Mouse (Mus musculus) adrenal gland (tissue): Measurements from ENCODE around the gene Zfp354c.

Experiments
- intact Hi-C: fragments of 180-260 bp; cut with DNase I; formaldehyde crosslinking; loops from one replicate; pipeline ENCODE4 v1.15.1; 2025
- long read RNA-seq, 2 experiments: library from polyadenylated mRNA; unstranded; transcript quantifications; one replicate each; pipeline ENCODE4 v2.0.0; 2020; ENCODE audit warnings: borderline replicate concordance in 1 of 2; ENCODE audit not compliant: insufficient replicate concordance in 1 of 2

Zfp354c gene
- long read RNA-seq, experiment 1, result 0 reads
- long read RNA-seq, experiment 2, result 0 reads

DNA sequence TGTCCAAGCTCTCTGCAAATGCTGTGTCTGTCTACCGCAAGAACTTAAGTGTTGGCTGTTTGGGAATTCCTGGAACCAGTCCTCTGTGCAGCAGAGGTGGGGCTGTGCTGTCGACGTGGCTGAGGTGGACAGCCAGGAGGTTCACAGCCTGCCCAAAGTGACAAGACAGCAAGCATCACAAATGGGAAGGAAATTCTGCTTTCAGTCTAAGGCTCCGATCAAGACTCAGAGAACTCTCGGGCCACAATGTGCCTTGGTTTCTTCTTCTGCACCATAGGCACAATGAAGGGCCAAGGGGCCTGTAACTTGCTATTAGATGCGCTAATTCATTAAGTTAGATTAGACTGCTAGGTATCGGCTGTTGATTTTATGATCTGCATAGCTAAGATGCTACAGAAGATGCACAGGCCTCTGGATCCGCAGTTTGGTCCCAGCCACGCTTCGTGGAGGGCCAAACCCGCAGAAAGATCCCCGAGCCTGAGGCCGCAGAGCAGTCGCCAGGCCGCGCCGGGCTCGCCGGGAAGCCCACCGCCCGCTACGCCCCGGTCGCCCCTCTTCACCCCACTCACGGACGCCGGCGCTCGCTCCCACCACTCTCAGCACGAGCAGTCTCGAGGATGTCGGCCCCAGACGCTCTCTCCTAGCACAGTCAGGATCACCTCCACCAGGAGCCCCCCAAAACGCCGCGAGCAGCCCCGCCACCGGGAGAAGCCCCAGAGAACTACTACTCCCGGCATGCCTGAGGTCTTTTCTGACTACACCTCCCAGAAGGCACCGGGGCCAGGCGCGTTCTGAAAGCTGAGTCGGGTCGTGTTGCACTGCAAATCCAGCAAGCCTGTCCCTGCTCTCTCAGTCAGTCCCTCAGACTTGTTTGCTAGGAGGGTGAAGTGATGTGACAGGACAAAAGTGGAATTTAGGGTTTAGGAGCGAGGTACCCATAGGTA lies at the start of gene Zfp354c:
Gene Zfp354c, minus strand, starts transcription at position 715 of the 944 bp plus-strand sequence.
- intact Hi-C loops, result loop anchor here (10.0 kb wide), 1 partner anchor 228 kb away; the partner anchor contains the start of gene Zfp354a

DNA sequence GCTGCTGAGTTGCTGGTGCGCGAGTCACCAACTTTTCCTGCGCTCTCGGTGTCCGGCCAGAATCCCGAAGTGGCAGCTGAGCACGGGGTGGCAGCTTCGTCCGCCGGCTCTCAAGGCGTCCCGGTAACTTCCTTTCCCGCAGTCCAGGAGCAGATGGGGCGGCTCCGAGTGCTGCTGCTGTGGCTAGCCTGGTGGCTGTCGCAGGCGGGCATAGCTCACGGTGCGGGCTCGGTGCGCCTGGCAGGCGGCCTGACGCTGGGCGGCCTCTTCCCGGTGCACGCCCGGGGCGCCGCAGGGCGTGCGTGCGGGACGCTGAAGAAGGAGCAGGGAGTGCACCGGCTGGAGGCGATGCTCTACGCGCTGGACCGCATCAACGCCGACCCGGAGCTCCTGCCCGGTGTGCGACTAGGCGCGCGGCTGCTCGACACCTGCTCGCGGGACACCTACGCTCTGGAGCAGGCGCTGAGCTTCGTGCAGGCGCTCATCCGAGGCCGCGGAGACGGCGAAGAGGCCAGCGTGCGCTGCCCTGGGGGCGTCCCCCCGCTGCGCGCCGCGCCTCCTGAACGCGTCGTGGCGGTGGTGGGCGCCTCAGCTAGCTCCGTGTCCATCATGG lies 23.6 kb upstream of the Zfp354c start:
- intact Hi-C loops, result no loop called here

DNA sequence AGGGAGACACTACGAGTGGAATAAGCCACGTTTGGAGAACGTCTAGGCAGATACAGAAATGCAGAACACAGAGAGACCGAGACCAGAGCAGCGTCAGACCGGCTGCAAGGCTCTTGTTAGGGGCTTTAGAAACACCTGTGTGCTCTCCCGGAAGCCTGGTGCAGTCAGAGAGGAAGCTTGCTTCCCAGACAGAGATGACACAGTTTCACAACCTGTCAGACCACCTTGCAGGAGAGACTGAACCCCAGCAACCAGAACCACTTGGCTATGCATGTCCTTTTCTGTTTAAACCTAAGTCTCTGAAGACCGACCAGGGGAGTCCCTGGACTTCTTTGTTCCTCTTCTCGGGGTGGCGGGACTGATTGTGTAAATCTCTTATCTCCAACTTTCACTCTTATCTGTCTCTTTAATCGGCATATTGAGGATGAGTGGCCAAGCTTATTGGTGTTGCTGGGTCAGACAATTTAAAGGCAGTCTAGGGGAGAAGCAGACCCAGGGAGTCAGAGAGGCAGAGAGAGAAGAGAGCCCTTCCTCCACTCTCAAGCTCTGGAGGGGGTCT lies 22.7 kb upstream of the Zfp354c start, which contains the start of gene Grm6:
Gene Grm6, plus strand, starts transcription at position 509 of the 559 bp plus-strand sequence.
- intact Hi-C loops, result no loop called here

DNA sequence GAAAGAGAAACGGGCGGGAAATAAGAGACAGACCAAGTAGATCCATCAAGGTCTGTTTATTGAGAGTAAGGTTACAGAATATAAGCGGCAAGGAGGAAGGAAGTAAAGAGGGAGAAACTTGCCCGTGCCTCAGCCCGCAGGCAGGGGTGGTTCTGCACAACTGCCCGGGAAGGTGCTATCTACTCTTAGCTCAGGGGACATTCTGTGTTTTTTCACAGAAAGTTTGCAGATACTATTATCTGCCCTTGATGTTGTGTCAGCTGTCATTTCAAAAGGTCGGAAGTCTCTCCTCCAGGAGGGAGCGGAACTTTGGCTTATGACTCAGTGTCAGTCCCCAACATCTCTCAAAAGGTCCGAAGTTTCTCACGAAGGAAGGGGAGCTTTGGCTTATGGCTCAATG lies 21.8 kb upstream of the Zfp354c start:
- intact Hi-C loops, result no loop called here

DNA sequence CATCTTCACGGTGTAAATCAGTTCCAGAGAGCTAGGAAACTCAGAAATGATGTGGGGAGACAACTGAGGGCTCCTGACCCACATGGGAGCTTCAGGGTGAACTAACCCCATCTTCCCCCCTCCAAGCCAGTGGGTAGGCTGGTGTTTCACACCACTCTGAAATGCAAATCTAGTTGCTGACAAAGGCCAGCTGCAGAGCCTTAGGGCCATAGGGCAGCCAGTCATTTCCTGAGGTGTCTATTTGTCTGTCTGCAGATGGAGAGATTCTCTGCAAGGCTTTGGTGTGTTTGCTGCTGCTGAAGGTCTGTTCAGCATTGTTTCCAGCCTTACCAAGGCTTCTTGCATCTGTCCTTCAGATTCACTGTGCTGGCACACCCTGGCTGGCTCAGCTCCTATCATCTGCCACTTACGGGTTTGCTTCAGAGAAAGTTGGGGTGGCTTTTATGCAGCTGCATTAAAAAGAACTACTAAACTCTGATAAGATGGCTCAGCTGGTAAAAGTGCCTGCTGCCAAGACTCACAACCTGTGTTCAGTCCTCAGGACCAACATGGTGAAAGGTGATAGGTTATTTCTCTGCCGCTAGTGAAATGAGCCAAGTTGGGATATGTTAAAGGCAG lies 21.1 kb upstream of the Zfp354c start:
- intact Hi-C loops, result no loop called here

DNA sequence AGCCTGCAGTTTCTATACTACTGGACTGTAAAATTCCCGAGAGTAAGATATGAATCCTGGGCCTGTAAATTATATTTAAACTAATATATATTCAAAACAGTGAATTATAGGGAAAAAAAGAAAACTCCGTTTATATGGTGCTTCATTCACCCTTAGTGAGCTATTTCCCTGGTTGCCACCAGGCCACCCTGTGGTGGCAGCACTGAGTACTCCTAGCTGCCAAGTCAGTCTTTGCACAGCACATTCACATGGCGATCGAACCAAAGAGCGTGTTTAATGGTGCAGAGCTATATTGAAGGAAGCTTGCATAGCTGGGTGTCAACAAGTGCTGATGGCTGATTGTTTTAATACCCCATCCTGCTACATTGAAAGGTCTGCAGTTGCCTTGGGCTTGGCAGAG lies 19.5 kb upstream of the Zfp354c start:
- intact Hi-C loops, result no loop called here

DNA sequence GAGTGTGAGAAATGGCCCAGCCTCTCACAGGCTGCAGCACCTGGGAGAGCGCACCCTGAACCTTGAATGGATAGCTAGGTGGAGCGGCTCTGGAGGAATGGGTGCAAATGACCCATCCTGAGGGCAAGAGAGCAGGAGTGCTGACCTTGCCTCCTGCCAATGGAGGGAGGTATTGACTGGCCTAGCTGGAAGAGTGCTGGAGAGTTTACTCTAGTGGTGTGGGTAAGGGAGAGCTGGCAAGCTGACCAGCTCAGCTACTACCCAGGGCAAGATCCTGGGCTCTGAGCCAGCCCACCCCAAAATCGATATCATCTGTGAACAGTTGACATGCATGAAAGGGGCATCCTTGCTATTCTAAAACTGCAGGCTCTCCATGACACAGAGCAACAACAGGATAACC lies 18.4 kb upstream of the Zfp354c start:
- intact Hi-C loops, result no loop called here

DNA sequence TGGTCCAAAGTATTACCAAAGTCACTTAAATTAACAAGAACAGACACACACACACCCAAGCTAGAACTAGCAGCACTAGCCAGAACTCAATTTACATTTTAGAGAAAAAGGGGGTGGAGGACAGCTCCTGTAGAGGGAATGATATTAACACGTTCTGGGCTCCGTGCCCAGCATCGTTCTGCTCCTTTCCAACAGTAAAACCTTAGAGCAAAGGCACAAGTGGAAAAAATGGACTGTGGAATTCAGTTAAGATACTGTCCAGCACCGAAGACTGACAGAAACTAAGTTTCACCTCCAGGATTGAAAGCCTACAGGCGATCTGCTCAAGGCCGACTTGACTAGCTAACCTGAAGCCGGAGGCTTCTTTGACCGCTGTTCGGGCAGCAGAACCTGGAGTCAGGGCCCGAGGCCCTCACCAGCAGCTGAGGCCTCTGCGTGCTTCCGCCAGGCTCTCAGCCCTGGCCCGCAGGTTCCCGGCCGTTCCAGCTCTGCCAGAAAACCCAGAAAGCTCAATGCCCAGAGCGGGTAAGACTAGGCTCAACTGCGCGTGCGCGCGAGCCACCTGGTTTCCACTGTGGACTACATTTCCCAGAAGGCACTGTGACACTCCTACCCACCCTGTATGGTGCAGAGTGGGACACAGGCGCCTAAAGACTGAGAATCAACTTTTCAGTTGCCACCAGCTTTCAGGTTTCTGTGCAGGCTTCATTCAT lies 13.7 kb upstream of the Zfp354c start, which contains the start of gene Zfp879:
Gene Zfp879, minus strand, starts transcription at position 530 of the 713 bp plus-strand sequence.
- intact Hi-C loops, result no loop called here

DNA sequence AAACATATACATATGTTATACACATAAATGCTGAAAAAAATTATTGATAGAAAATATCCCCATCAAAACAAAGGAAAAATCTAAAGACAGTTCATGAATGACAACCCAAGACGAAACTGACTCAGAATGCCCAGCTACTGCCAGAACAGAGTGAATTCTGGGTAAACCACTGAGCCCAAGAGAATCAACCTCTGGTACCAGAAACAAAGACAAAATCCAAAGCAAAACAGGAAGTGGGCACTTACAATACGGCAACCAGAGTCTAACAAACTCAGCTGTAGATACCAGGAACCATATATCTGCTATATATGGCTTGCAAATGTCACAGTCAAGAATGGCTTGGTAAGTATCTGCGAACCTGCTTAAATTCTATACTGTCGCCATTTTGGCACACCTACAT lies 8.2 kb upstream of the Zfp354c start:
- intact Hi-C loops, result no loop called here

DNA sequence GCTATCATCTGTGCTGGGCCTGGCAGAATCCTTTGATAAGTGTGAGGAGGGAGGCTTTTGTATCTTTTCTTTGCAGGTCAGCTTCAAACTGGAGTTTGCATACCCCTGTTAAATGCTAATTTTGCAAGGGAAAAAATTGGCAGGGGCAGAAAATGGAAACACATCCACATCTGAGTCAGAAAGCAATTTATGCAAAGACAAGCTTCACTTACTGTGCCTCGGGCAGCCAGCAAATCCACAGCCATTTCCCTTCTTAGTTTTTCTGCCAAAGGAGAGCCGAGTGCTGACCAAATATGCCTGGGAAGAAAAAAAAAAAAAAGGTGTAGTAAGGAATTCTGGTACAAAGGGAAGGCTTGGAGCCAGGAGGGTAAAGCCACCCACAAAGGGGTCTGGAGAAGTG lies 1.3 kb downstream of the Zfp354c start:
- intact Hi-C loops, result loop anchor here (10.0 kb wide), 1 partner anchor 229 kb away; the partner anchor contains the start of gene Zfp354a

DNA sequence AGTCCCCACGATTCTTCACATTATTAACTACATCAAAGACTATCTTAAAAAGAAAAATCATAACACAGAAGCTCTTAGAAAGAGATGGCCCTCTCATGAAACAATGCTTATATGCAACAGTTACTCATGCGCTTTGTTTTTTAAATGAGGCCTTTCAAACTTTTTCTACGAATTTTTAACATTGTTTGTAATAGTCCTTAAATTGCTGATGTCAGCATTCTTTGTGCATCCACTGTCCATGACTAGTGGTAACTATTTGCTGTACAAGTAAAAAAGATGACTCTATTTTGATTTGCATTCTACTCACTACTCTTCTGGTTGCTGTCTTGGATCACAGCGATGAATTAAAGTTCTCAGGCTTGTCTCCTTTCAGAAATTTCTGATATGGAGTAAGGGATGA lies 13.3 kb downstream of the Zfp354c start:
- intact Hi-C loops, result no loop called here

DNA sequence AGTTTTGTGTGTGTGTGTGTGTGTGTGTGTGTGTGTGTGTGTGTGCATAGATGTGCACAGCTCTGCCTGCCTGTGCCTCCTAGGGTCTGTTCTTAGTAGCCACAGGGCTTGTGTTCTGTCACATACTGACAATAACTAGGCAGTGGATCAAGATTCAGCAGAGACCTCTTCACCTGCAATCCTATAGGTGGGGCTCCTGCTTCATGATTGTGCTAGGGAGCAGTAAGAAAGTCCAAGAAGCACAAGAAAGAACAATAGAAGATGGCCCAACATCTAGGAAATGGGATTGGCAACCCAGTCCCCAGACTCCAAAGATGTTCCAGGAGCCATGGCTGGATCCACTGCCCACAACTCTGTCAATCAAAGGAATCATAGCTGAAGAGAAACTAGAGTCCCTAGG lies 28.7 kb downstream of the Zfp354c start:
- intact Hi-C loops, result no loop called here

DNA sequence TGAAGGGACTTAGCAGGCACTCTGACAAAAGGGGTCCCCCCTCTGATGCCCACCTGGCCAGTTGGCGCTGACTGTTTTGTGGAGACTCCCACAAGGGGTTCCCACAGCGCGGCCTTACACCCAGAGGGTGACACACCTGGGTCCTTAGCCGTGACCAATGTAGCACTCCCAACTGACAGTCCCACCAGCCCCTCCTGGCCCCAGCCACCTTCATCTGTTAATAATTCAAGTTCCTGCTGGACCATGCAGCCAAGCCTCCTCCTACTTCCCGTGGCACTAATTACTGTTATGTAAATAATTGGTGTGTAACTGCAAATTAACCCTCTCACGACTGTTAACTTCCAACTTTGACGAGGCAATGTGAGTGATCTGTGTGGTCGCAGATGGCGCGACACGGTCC lies 29.9 kb downstream of the Zfp354c start:
- intact Hi-C loops, result no loop called here

DNA sequence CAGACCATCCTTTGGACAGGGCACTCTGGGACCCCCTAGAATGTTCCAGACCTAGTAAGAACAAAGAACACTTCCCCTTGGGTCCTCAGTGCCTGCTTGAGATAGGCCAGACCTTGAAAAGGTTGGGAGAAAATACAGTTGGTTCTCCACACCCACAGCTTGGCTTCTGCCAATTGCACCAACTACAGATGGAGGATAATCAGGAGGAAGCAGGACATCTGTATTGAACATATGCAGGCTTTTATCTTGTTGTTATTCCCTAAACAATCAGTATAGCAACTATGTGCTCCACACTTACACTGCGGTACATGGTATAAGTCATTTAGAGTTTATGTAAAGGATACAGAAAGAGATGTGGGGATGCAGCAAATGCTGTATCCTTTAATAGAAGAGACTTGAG lies 56.5 kb downstream of the Zfp354c start:
- intact Hi-C loops, result no loop called here

DNA sequence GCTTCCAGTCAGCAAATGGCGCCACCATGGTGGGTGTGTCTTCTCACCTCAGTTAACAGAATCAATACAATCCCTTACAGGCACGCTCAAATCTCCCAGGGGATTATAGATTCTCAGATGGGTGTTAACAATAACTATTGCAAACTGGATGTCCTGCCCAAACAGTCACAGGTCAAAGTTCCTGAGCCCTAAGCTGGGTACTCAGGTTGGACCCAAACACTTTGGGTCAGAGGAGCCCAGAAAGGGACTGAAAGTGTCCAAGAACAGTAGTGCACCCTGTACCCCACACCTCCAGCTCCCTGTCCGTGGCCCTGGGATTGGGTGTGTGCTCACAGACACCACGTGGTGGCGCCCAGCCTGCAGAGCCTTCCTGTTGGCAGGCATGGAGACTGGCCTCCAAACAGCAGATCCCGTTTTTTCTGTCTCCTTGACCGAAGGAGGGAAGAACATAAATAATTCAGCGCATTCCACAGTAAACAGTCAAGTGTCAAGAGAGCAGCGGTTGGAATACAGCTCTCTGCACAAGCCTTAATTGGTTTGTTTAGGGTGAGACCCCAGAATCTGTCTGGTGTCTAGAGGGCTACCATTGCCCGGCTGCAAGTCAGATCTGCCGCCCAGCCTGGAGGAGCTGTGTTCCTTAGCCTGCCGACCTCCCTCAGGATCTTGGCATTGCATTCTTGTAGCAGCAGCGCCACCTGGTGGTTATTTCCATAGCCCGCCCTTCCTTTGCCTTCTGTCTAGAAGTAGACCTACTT lies 58.4 kb downstream of the Zfp354c start:
- intact Hi-C loops, result loop anchor here (2.0 kb wide), 2 partner anchors 210 to 326 kb away; no protein-coding TSS in a partner anchor

DNA sequence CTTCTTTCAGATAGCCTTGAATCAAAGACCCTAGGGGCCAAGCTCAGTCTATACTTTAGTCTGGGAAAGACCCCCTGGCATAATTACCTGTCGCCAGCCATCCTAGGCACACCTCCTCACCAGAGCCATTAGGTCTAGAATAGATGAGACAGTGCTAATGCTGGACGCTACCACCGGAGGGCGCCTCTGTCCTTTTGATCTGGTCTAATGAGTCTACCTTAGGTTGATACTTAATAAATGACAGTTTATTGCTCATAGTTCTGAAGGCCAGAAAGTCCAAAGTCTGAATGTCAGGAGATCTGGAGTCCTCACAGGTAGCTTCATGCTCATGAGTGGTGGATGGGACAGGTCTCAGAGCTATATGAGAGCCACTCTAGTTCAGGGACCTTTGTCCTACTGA lies 60.5 kb downstream of the Zfp354c start:
- intact Hi-C loops, result no loop called here

DNA sequence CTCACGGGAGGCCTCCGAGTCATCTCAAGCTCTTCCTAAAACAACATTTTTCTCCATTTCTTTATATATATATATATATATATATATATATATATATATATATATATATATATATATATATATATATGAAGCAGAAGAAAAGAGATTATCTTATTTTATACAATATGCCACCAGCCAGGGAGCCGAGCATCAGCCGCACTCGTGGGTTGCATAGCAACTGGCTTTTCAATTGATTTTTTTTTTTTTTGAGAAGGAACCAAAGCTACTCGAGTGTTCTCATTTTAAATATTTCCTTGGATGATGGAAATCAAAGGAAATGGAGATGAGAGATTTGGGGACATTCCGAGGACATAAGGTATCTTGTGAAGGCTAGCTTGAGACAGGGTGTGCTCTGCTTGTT lies 61.1 kb downstream of the Zfp354c start:
- intact Hi-C loops, result no loop called here
